Mouse (Mus musculus) T-helper 17 cell (primary cell): ENCODE data around the gene Gm20388.
"Not testable (repeated sequence)": the region's sequence is repeated elsewhere in the genome, so short reads cannot be mapped to it uniquely, and the experiment has no call there.

ENCODE experiments used
- in situ Hi-C, 2 experiments: fragments of 300-600 bp; cut with MboI, MseI; formaldehyde crosslinking; loops; 1 replicate in 1 of 2; 2 replicates in 1 of 2; pipeline ENCODE4 v1.15.1; 2025; ENCODE audit warnings: high pct_unique_total_duplicates in 2 of 2

Gm20388 gene

DNA sequence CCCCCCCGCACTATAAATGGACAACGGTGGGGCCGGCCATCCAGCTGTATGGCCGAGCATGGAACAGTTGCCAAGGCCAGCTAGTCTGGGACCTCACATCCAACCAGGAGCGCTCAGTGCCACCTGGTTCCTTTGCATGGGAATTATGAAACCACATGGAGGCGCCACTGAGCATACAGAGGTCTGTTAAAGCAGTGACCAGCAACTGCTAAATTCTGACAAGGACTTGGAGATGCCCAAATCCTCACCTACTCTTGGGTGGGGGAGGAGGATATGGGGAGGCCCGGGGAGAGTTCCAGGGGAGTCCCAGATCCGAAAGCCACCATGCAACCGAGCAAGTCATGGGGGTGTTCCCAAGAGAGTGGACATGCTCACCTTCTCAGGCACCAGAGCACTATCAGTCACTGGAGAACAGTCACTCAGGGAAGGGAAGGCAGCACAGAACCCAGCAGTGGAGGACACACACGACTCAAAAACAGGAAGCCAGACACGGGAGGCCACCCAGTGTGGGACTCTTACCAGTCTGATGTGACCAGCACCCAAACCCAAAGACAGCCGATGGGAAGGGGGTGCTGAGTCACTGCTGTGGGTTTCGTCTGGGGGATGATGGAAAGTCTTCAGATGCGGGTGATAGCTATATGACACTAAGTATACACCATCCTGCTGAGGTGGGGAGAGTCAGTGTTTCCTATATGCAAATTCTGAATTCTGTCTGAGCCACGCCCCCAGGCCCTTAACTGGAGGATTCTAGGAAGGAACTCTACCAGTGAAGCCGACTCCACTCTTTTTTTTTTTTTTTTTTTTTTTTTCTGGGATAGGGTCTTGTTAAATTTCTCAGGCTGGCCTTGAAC is 422.0 kb downstream of the Gm20388 start:
- in situ Hi-C loops, result no loop called here

DNA sequence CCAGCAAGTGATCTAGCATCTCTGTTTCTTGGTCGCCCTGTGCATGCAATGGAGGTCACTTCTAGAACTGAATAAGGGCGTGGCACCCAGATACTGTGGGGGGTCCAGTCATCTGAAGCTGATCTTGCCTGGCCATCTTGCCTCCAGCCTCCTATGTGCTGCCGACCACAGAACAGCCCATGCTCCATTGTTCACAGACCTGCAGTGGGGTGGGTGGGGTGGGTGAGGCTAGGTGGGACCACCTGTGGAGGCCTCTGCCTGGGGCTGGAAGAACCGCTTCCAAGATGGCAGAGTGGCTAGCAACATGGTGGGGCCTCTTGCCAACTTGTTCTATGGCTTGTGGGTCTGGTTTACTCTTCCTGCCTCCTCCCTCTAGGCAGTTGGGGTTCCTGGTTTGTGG is 423.0 kb downstream of the Gm20388 start:
- in situ Hi-C loops, result no loop called here

DNA sequence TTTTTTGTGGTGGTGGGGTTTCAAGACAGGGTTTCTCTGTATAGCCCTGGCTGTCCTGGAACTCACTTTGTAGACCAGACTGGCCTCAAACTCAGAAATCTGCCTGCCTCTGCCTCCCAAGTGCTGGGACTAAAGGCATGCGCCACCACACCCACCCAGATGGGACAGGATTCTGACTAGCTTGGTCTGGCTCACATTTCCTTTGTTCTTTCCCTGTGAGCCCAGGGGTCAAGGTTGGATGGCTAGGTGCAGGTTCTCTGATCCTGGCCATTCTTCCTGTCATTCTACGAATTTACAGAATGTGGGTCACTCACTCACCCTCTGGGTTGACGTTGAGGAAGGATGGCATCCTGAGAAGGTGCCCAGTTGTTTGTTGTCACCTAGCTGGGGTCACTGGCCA is 423.6 kb downstream of the Gm20388 start:
- in situ Hi-C loops, result not testable (repeated sequence)

- in situ Hi-C loops, result no loop called here
Observed at GRCm38 (mm10) chr8:120334878-120335261, 424.2 kb downstream of the Gm20388 start.

DNA sequence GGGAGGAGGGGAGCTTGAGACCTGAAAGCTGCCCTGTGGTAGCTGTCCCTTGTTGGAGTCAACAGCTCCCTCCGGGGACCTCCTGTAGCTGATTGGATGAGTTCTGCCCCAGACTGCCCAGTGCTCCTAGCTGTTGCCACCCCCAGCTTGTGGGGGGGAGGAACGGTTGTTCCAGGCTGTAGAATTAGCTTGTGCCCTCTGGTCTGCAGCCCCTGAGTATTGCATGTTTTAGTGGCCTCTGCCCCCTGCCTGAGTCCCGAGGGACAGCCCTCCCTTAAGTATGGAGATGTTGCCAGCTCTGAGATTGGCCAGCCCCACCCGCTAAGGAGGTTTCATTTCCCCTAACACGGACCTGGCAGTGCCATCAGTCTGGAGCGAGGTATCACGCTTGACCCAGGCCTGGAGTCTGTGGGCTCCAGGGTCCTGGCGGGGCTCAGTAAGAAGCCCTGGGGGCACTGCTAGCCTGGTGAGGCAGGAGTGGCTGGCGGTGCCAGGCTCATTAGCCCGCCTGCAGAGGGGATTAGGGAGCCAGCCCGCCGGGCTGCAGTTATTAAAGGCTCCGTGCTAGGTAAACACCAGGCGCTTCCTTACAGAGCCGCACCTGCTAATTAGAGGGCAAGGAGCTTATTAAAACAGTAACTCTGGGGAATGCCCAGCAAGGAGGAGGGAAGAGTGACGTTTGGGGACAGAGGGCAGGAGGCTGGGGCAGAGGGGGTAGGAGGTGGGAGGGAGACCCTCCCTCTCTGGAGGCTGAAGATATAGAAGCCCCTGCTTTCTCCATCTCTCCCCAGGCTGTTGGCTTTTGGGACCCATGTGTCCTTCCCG is 424.8 kb downstream of the Gm20388 start:
- in situ Hi-C loops, result no loop called here

GRCm38 (mm10) chr8:120336087-120336380 is 425.4 kb downstream of the Gm20388 start:
- in situ Hi-C loops, result no loop called here

- in situ Hi-C loops, result no loop called here
Observed at GRCm38 (mm10) chr8:120336909-120337555, 426.4 kb downstream of the Gm20388 start.

DNA sequence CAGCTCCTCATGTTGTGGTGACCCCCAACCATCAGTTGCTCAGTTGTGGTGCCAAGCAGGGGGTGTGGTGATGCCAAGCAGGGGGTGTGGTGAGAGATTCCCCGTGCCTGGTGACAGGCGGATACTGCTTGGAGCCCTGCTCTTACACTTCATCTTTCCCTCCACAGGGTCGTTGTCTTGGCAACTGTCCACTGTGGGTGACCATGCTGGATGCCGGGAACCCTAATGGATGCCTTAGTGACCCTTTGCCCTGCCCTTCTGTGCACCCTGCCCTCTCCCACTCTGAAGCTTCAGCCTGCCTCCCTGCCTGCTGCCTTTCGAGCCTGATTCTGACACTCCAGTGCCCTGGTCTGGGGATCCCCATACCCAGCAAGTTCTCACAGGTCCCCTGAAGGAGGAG is 427.0 kb downstream of the Gm20388 start:
- in situ Hi-C loops, result no loop called here

- in situ Hi-C loops, result no loop called here
Observed at GRCm38 (mm10) chr8:120338678-120339077, 428.0 kb downstream of the Gm20388 start.

GRCm38 (mm10) chr8:120339743-120340142 is 429.1 kb downstream of the Gm20388 start:
- in situ Hi-C loops, result no loop called here

DNA sequence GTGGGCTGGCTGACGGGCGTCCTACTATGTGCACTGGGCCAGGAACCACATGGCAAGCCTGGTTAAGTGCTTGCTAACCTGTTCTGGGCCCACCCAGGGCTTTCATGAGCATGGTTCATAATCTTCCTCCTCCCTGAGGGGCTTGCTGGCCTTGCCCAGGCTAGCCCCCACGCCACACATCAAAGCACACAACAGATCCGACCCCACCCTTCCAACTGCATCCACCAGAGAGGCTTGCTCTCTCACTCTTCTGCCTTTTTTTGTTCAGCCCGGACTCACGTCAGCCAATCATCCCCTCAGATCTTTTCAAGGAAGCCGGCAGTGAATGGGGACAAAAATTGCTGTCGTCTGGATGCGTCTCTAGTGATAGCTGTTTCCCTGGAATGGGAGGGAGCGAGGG is 430.5 kb downstream of the Gm20388 start:
- in situ Hi-C loops, result no loop called here

DNA sequence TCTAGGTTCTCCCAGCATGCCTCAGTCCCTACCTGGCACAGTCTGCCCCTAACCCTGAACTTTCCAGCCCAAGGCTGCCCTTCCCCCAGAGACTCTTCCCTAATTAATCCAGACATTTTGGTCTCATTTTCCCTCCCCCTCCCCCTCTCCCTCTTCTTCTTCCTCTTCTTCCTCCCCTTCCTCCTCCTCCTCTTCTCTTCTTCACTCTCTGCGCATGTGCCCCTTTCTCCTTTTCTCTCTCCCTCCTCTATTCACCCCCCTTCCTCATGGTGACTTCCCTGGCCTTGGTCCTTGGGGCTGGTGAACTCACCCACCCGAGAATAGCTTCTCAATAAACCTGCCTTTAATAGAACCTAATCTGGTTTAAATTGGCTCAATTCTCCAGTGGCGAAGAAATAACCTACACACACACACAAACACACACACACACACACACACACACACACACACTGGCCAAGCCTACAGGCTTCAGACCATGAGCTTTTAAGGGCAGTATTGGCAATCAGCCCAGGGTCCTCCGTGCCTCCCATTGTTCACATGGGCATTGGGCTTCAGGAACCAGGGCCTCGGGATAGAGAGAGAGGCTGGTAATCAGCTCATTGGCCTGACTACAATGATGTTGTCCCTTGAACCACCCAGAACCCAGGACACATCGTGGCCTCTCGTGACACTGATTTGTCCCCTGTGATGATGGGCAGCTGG is 432.4 kb downstream of the Gm20388 start:
- in situ Hi-C loops, result no loop called here

- in situ Hi-C loops, result no loop called here
Observed at GRCm38 (mm10) chr8:120343582-120343981, 432.9 kb downstream of the Gm20388 start.

GRCm38 (mm10) chr8:120344166-120344565 is 433.5 kb downstream of the Gm20388 start:
- in situ Hi-C loops, result no loop called here

GRCm38 (mm10) chr8:120344583-120344982 is 433.9 kb downstream of the Gm20388 start:
- in situ Hi-C loops, result no loop called here

GRCm38 (mm10) chr8:120347734-120348341 is 437.2 kb downstream of the Gm20388 start:
- in situ Hi-C loops, result no loop called here

DNA sequence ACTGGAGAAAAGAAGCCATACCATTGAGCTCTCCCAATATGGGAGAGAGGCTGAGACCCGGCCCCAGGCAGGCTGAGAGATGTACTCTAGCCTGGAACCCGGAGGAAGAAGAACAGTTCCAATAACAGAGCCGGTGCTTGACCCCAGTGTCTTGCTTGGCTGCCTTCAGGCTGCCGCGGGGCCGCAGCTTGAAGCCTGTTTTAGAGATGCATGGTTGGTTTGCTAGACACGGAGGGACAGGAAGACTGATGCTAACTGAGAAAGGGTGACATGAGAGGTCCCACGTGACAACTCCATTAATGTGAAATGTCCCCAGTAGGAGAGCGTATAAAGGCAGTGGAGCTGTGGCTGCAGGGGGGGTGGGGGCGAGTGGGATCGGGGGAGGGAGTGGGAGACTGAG is 438.3 kb downstream of the Gm20388 start:
- in situ Hi-C loops, result no loop called here

DNA sequence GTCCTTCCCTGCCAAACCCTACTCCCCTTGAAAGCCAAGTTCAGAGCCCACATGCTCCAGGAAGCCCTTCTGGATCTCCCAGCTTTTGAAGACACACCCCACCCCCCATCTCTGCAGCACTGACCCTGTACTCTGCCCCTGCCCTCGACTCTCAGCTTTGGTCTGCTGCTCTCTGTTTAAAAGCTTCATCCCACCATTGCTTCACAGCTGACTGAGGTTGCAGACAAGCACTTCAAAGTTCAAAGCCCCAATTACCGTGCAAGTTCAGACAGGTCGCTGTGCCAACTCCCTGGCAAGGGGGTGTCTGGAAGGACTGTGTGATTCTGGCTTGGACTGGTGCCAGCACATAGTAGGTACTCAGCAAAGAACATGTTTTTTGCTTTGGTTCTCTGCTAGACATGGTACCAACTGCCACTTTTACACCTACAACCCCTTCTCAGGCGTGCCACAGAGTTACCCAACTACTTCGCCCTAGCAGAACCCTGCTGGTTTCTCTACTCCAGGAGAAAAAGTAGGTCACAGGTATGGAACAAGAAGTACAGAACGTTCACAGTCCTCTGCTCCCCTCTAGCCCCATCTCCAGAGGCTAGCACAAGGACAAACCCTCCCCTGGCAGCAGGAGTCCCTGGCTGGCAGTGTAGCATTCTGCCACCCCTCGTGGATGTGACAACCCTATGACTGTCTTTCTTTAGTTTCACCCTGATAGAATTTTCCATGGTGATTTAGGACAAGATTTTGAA is 440.9 kb downstream of the Gm20388 start:
- in situ Hi-C loops, result no loop called here

DNA sequence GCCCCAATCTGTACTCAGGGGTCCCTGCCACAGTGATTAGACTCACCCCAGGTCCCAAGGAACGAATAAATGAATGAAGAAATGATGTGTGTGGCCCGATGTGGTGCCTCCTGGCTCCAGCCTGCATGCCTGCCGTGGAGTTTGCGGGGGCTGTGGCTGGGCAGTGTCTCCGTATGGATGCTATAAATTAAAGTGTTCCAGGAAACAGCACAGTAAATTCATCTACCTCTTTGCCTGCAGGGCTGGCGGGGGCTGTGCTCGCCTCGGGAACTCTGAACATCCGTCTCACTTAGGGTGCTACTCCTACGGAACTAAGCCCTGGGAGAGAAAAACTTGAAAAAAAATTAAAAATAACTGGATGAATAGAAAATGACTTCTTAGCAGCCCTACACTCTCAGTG is 441.5 kb downstream of the Gm20388 start:
- in situ Hi-C loops, result no loop called here

GRCm38 (mm10) chr8:120356067-120356466 is 445.4 kb downstream of the Gm20388 start:
- in situ Hi-C loops, result no loop called here

DNA sequence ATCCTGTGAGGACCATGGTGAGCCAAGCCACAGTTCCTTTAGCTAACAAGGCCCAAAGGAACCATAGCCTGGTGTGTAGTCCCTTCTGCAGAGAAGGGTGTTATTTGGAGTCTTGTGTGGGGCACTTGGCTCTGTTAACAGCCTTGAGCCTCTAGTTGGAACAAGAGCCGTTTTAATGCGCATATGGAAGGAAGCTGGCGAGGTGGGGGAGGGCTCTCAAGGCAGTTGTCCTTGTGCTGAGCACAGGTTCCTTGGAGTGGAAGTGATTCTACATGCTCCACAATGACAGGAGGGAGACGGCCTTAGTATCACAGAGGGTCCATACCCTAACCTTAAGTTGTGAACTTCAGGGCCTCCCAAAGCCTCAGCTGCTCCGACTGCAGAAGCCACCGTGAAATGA is 446.9 kb downstream of the Gm20388 start:
- in situ Hi-C loops, result no loop called here
